Mouse (Mus musculus) urinary bladder, postnatal 36 days (tissue): ENCODE data around the gene Vmn1r122.
"Not testable (repeated sequence)": the region's sequence is repeated elsewhere in the genome, so short reads cannot be mapped to it uniquely, and the experiment has no call there.

Experiments used
- DNase-seq, 2 experiments: peaks; one replicate each; pipeline ENCODE4 v3.0.0; 2022; ENCODE audit warnings: low spot score in 2 of 2, mixed read lengths in 1 of 2

Gene Vmn1r122

DNA sequence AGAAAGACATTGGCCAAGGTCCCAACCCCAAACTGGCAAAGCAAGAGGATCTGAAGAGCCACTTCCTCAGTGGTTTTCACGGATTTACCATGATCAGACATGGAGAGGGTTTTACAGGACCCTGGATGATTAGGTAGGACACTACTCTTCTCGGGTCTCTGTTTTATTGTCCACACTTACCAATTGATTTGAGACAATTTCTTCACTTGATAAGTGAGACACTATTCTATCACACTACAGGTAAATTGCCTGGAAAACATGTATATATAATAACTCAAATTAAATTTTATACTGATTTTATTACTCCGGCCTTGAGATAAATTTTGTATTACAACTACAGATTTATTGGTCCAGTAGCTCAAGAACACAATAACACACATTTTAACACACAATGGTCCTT lies at the start of gene Vmn1r122:
Vmn1r122 (minus strand) TSS at position 101 of the 400 bp plus-strand sequence.
- not testable (repeated sequence) for DNase-seq

- not testable (repeated sequence) for DNase-seq
Measured at GRCm38 (mm10) chr7:21161885-21162284, 28.0 kb upstream of the Vmn1r122 start, which contains the start of gene Vmn1r123. Gene Vmn1r123 (plus strand): TSS chr7:21162185.

DNA sequence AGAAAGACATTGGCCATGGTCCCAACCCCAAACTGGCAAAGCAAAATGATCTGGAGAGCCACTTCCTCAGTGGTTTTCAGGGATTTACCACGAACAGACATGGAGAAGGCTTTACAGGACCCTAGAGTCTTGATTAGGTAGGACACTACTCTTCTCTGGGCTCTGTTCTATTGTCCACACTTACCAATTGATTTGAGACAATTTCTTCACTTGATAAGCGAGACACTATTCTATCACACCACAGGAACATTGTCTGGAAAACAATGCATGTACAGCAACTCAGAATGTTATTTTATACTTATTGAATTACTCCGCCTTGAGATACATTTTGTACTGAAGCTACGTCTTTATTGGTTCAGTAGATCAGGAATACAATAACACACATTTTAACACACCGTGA lies 35.5 kb downstream of the Vmn1r122 start, which contains the start of gene Vmn1r121:
Vmn1r121 (minus strand) TSS at position 101 of the 400 bp plus-strand sequence.
- DNase-seq, result not testable (repeated sequence)
